Mouse (Mus musculus): ENCODE measurements around the gene Olfml2b. TPM values are rescaled to one million over a fixed set of nuclear protein-coding genes. Genes with fewer than 3 reads are reported as not detected.

Gene Olfml2b
- polyA plus RNA-seq, 1 experiment from 2014 or later, result 19.5 TPM

DNA sequence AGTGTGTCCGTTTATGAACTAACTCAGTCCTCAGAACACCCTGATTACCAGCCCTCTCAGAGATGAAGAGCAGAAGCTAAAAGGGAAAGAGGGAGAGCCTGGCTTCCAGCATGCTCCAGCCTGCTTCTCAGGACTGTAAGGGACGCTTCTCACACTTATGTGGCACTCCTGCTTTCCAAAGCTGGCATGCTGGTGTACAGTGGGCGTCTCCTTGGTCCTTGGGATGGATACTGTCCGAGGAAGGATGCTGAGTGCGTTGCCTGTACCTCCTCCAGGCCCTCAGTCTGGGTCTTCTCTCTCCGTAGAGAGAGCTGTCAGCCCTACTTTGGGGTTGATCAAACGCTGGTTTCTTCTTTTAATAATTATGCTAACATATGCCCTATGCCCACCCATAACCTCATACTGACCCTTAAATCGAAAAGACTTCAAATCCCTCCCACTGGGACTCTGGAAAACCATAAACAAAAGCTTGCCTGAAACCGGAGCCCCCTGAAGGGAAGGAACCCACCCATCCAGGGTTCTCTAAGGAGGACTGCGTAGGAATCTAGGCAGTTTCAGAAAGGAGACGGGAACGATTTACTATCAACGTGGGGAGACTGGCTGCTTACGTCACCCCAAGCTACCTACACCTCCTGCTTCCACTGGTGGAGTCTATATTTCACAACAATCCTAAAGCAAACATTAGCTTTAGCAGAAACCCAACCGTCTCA, 1.7 kb downstream of the Olfml2b start:
- H3K36me3 ChIP-seq (ENCODE audit: control insufficient read depth, insufficient read depth), result no peaks in the 10 kb centered on the region
- 42% methylated on average over 15 of the region's 15 CpGs for WGBS
- H3K4me2 ChIP-seq (replicated peaks; ENCODE audit: low read depth), result peak overlapping the region; percentile 85
- H3K9me3 ChIP-seq (ENCODE audit: control insufficient read depth), result no peaks in the 10 kb centered on the region
- H3K4me3 ChIP-seq (ENCODE audit: low read depth, low read length), result no peak overlapping the region
- H3K27ac ChIP-seq (ENCODE audit: low read depth, low read length), result no peak overlapping the region
- ATAC-seq, result no peak
- H3K27me3 ChIP-seq (replicated peaks; ENCODE audit: control insufficient read depth, insufficient read depth, low read length), result peaks cover 3% of the 10 kb centered on the region; the same call in 1 of the 2 replicates
- no peak for TF ChIP-seq CTCF (IDR thresholded peaks at IDR 0.05; ENCODE audit: low read depth)
- no peak overlapping the region for H3K9ac ChIP-seq (ENCODE audit: low read depth, low read length)
- H3K4me1 ChIP-seq (replicated peaks; ENCODE audit: control insufficient read depth, insufficient read depth, low read length), result no peaks in the 10 kb centered on the region

DNA sequence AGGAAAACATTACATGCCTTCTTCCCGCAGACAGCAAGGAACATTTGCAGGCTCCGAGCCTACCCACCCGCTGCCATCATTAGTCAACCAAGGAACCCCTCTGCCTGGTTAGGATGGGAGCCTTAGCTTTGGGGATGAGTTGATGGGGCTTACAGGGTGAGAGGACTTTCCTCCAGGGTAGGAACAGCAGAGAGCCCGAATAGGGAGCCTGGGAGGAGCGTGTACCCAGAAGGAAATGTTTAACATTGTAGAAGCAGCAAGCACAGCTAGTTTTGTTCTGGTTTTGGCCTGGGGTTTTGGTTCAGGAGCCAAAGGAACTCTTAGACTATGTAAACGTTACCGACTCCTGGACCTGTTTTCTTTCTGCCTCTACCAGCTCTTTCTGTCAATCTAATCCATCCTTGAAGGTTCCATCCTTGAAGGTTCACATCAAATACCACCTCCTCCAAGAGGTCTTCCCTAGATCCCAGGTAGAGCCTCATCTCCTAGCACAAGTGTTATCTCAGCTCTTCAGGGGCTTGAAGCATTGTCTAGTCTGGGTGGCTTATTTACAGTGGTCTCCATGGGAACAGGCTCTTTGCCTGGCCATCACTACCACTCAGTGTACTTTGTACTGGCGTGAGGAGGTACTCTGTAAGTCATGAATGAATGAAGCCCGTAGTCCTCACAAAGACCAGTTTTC, 2.4 kb downstream of the Olfml2b start:
- H3K4me1 ChIP-seq (replicated peaks; ENCODE audit: control insufficient read depth, insufficient read depth, low read length), result no peaks in the 10 kb centered on the region
- no peaks in the 10 kb centered on the region for H3K9me3 ChIP-seq (ENCODE audit: control insufficient read depth)
- no peak overlapping the region for H3K9ac ChIP-seq (ENCODE audit: low read depth, low read length)
- ATAC-seq, result no peak
- H3K4me3 ChIP-seq (ENCODE audit: low read depth, low read length), result no peak overlapping the region
- peaks cover 3% of the 10 kb centered on the region; the same call in 1 of the 2 replicates for H3K27me3 ChIP-seq (replicated peaks; ENCODE audit: control insufficient read depth, insufficient read depth, low read length)
- H3K36me3 ChIP-seq (ENCODE audit: control insufficient read depth, insufficient read depth), result no peaks in the 10 kb centered on the region
- TF ChIP-seq CTCF (IDR thresholded peaks at IDR 0.05; ENCODE audit: low read depth), result no peak
- peak overlapping the region; percentile 85 for H3K4me2 ChIP-seq (replicated peaks; ENCODE audit: low read depth)
- H3K27ac ChIP-seq (ENCODE audit: low read depth, low read length), result no peak overlapping the region
- 48% methylated on average over 9 of the region's 9 CpGs for WGBS

GRCm38 (mm10) chr1:170647381-170647780, 3.0 kb downstream of the Olfml2b start:
- Histone ChIP-seq H3K9me3 (ENCODE audit: control insufficient read depth) (no peaks in the 10 kb centered on the region), H3K9ac (ENCODE audit: low read depth, low read length) (no peak overlapping the region), H3K36me3 (ENCODE audit: control insufficient read depth, insufficient read depth) (no peaks in the 10 kb centered on the region), H3K4me3 (ENCODE audit: low read depth, low read length) (no peak overlapping the region), H3K4me1 (replicated peaks; ENCODE audit: control insufficient read depth, insufficient read depth, low read length) (no peaks in the 10 kb centered on the region), H3K27me3 (replicated peaks; ENCODE audit: control insufficient read depth, insufficient read depth, low read length) (peaks cover 3% of the 10 kb centered on the region; the same call in 1 of the 2 replicates), H3K4me2 (replicated peaks; ENCODE audit: low read depth) (no peak overlapping the region), H3K27ac (ENCODE audit: low read depth, low read length) (no peak overlapping the region)
- no peak for ATAC-seq
- TF ChIP-seq CTCF (IDR thresholded peaks at IDR 0.05; ENCODE audit: low read depth), result no peak
- WGBS, result 86% methylated on average over 7 of the region's 7 CpGs

DNA sequence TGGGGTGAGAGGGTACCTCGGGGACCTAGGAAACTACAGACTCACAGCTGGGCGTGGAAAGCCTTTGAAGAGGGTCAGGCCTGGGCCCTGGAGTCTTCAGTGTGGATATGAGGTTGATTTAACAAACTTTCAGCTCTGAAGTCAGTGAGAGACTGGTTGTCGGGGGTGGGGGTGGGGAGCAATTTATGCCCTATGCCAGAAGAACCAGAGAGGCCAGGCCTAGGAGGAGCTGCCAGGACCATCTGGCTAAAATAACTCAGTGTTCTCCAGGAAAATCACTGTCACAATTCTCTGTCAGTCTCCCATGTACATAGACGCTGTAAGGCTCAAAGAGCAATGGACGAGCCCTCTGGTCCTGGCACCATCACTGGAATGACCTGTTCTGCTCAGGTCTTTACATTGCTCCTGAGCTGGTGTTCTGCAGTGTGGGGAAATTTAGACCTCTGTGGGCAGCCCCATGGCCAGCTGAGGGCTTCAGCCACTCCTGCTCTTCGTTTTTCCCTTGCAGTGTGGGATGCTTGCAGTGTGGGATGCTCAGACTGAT, 3.7 kb downstream of the Olfml2b start:
- TF ChIP-seq CTCF (IDR thresholded peaks at IDR 0.05; ENCODE audit: low read depth), result no peak
- H3K4me2 ChIP-seq (replicated peaks; ENCODE audit: low read depth), result no peak overlapping the region
- H3K36me3 ChIP-seq (ENCODE audit: control insufficient read depth, insufficient read depth), result no peaks in the 10 kb centered on the region
- H3K27me3 ChIP-seq (replicated peaks; ENCODE audit: control insufficient read depth, insufficient read depth, low read length), result peaks cover 3% of the 10 kb centered on the region; the same call in 1 of the 2 replicates
- WGBS, result 75% methylated on average over 6 of the region's 6 CpGs
- H3K9me3 ChIP-seq (ENCODE audit: control insufficient read depth), result no peaks in the 10 kb centered on the region
- no peak overlapping the region for H3K9ac ChIP-seq (ENCODE audit: low read depth, low read length)
- H3K4me3 ChIP-seq (ENCODE audit: low read depth, low read length), result no peak overlapping the region
- ATAC-seq, result no peak
- H3K4me1 ChIP-seq (replicated peaks; ENCODE audit: control insufficient read depth, insufficient read depth, low read length), result no peaks in the 10 kb centered on the region
- H3K27ac ChIP-seq (ENCODE audit: low read depth, low read length), result no peak overlapping the region

DNA sequence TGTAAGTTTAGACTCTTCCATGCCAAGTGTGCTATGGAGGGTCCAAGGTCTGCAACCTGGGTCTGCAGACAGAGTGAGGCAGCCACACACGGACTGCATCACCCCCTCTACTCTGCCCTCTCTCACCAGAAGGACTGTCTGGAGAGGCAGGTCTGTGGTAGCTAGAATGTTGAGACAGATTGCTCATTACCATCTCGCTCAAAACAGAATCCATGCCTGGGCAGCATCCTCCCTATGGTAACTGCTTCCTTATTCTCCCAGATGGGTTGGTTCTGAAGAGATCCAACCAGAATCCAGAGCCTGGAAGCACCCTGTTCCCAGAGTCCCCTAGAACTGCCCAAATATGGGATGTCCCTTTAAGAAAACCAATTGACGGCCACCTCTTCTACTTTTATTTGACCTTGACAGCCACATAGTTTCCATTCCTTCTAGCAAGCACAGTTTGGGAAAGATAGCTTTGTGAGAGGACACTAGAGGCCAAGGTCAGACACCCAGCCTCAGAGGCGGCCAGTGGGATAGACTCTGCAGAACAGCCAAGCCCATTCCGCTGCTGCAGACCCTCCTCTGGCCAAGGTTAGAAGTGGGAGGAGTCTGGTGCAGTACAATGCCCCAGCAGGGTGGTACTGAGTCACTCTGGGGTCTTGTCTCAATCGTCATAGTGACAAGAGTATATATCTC, 6.9 kb downstream of the Olfml2b start:
- no peaks in the 10 kb centered on the region for H3K27me3 ChIP-seq (replicated peaks; ENCODE audit: control insufficient read depth, insufficient read depth, low read length)
- no peak overlapping the region for H3K4me3 ChIP-seq (ENCODE audit: low read depth, low read length)
- TF ChIP-seq CTCF (IDR thresholded peaks at IDR 0.05; ENCODE audit: low read depth), result no peak
- no peaks in the 10 kb centered on the region for H3K4me1 ChIP-seq (replicated peaks; ENCODE audit: control insufficient read depth, insufficient read depth, low read length)
- no peak overlapping the region for H3K4me2 ChIP-seq (replicated peaks; ENCODE audit: low read depth)
- no peaks in the 10 kb centered on the region for H3K9me3 ChIP-seq (ENCODE audit: control insufficient read depth)
- H3K27ac ChIP-seq (ENCODE audit: low read depth, low read length), result no peak overlapping the region
- WGBS, result 61% methylated on average over 6 of the region's 6 CpGs
- H3K9ac ChIP-seq (ENCODE audit: low read depth, low read length), result no peak overlapping the region
- H3K36me3 ChIP-seq (ENCODE audit: control insufficient read depth, insufficient read depth), result no peaks in the 10 kb centered on the region
- no peak for ATAC-seq
